Mouse (Mus musculus): ENCODE data around the gene Bricd5. TPM values are rescaled to one million over a fixed set of nuclear protein-coding genes. Genes with fewer than 3 reads are reported as not detected.

The Bricd5 gene
- total and polyA plus RNA-seq, 2 experiments, result 0.67 TPM; not detected in 1

GRCm38 (mm10) chr17:24514270-24515257 lies 40.9 kb downstream of the Bricd5 start:
- Histone ChIP-seq H3K4me3 (ENCODE audit: insufficient read depth, low read depth, low read length) (peak overlapping the region; percentile 11; the same call in 1 of the 2 replicates), H3K4me1 (ENCODE audit: control insufficient read depth, insufficient read depth, low read length) (no peaks in the 10 kb centered on the region), H3K27me3 (ENCODE audit: control insufficient read depth, insufficient read depth, low read length) (no peaks in the 10 kb centered on the region), H3K79me2 (ENCODE audit: control insufficient read depth, insufficient read depth, low read length) (no peaks in the 10 kb centered on the region), H3K9ac (ENCODE audit: low read depth, low read length) (0 out of 2 replicates have a peak overlapping the region, but pooled peaks have one; percentile 2), H3K27ac (replicated peaks; ENCODE audit: insufficient read depth, low read depth, low read length) (peak overlapping the region; percentile 32), H3K36me3 (ENCODE audit: control insufficient read depth, insufficient read depth, low read length) (peaks cover 15% of the 10 kb centered on the region)
- DNase-seq (ENCODE audit: extremely low read depth, low read depth, low spot score), result no peak
- WGBS, result 85% methylated on average over 24 of the region's 24 CpGs
- no peak for TF ChIP-seq POLR2A (IDR thresholded peaks at IDR 0.05; ENCODE audit: extremely low read depth, insufficient read depth, low read length)
- TF ChIP-seq CTCF (IDR thresholded peaks at IDR 0.05; ENCODE audit: low read depth, low read length), result no peak

GRCm38 (mm10) chr17:24520450-24520849 lies 46.8 kb downstream of the Bricd5 start:
- Histone ChIP-seq H3K4me1 (ENCODE audit: control insufficient read depth, insufficient read depth, low read length) (no peaks in the 10 kb centered on the region), H3K27me3 (ENCODE audit: control insufficient read depth, insufficient read depth, low read length) (no peaks in the 10 kb centered on the region), H3K79me2 (ENCODE audit: control insufficient read depth, insufficient read depth, low read length) (peaks cover 23% of the 10 kb centered on the region), H3K36me3 (ENCODE audit: control insufficient read depth, insufficient read depth, low read length) (peaks cover 7% of the 10 kb centered on the region), H3K9ac (ENCODE audit: low read depth, low read length) (no peak overlapping the region), H3K27ac (replicated peaks; ENCODE audit: insufficient read depth, low read depth, low read length) (no peak overlapping the region), H3K4me3 (ENCODE audit: insufficient read depth, low read depth, low read length) (no peak overlapping the region)
- TF ChIP-seq CTCF (IDR thresholded peaks at IDR 0.05; ENCODE audit: low read depth, low read length) (no peak), POLR2A (IDR thresholded peaks at IDR 0.05; ENCODE audit: extremely low read depth, insufficient read depth, low read length) (no peak)
- DNase-seq (ENCODE audit: extremely low read depth, low read depth, low spot score), result no peak
- WGBS, result 87% methylated on average over 4 of the region's 4 CpGs

- H3K27me3 ChIP-seq (ENCODE audit: control insufficient read depth, insufficient read depth, low read length), result no peaks in the 10 kb centered on the region
- H3K79me2 ChIP-seq (ENCODE audit: control insufficient read depth, insufficient read depth, low read length), result peaks cover 39% of the 10 kb centered on the region
- peaks cover 14% of the 10 kb centered on the region for H3K4me1 ChIP-seq (ENCODE audit: control insufficient read depth, insufficient read depth, low read length)
- no peaks in the 10 kb centered on the region for H3K36me3 ChIP-seq (ENCODE audit: control insufficient read depth, insufficient read depth, low read length)
- DNase-seq (ENCODE audit: extremely low read depth, low read depth, low spot score), result no peak
- no peak overlapping the region for H3K27ac ChIP-seq (replicated peaks; ENCODE audit: insufficient read depth, low read depth, low read length)
- WGBS, result 74% methylated on average over 2 of the region's 2 CpGs
- no peak overlapping the region for H3K9ac ChIP-seq (ENCODE audit: low read depth, low read length)
- TF ChIP-seq CTCF (IDR thresholded peaks at IDR 0.05; ENCODE audit: low read depth, low read length) (no peak), POLR2A (IDR thresholded peaks at IDR 0.05; ENCODE audit: extremely low read depth, insufficient read depth, low read length) (no peak)
- H3K4me3 ChIP-seq (ENCODE audit: insufficient read depth, low read depth, low read length), result no peak overlapping the region
Observed at GRCm38 (mm10) chr17:24524734-24525133, 51.0 kb downstream of the Bricd5 start.

Other genes starting within 250 kb of the Bricd5 start
- 3.0 and 3.5 TPM in 2 replicates for gene Ccnf, start 222.4 kb upstream of the Bricd5 start, total RNA-seq (2014; rRNA removed)
- 5.5 and 6.5 TPM in 2 replicates for gene Ccnf, start 222.4 kb upstream of the Bricd5 start, polyA plus RNA-seq (2012; rRNA removed)
- not detected in 2 replicates for gene Abca17, start 122.8 kb upstream of the Bricd5 start, total RNA-seq (2014; rRNA removed)
- 0.02 TPM in 1 of 2 replicates, not detected in the other for gene Abca17, start 122.8 kb upstream of the Bricd5 start, polyA plus RNA-seq (2012; rRNA removed)
- gene Abca3, start 121.9 kb upstream of the Bricd5 start, total RNA-seq (2014; rRNA removed), result 36.0 and 46.1 TPM in 2 replicates
- gene Abca3, start 121.9 kb upstream of the Bricd5 start, polyA plus RNA-seq (2012; rRNA removed), result 70.0 and 76.6 TPM in 2 replicates
- 17.3 and 20.7 TPM in 2 replicates for gene Rnps1, start 59.3 kb upstream of the Bricd5 start, total RNA-seq (2014; rRNA removed)
- gene Rnps1, start 59.3 kb upstream of the Bricd5 start, polyA plus RNA-seq (2012; rRNA removed), result 32.7 and 37.6 TPM in 2 replicates
- 176 and 218 TPM in 2 replicates for gene Eci1, start 47.2 kb upstream of the Bricd5 start, total RNA-seq (2014; rRNA removed)
- gene Eci1, start 47.2 kb upstream of the Bricd5 start, polyA plus RNA-seq (2012; rRNA removed), result 249 and 286 TPM in 2 replicates
- gene Dnase1l2, start 30.8 kb upstream of the Bricd5 start, total RNA-seq (2014; rRNA removed), result 0.74 and 1.2 TPM in 2 replicates
- 1.7 and 2.4 TPM in 2 replicates for gene Dnase1l2, start 30.8 kb upstream of the Bricd5 start, polyA plus RNA-seq (2012; rRNA removed)
- 5.6 and 6.7 TPM in 2 replicates for gene E4f1, start 3.6 kb upstream of the Bricd5 start, total RNA-seq (2014; rRNA removed)
- gene E4f1, start 3.6 kb upstream of the Bricd5 start, polyA plus RNA-seq (2012; rRNA removed), result 21.6 and 33.3 TPM in 2 replicates
- 9.2 and 11.9 TPM in 2 replicates for gene Pgp, start 3.5 kb upstream of the Bricd5 start, total RNA-seq (2014; rRNA removed)
- gene Pgp, start 3.5 kb upstream of the Bricd5 start, polyA plus RNA-seq (2012; rRNA removed), result 25.8 and 26.6 TPM in 2 replicates
- 3.5 and 3.9 TPM in 2 replicates for gene Mlst8, start 5.2 kb downstream of the Bricd5 start, total RNA-seq (2014; rRNA removed)
- 12.9 and 16.7 TPM in 2 replicates for gene Mlst8, start 5.2 kb downstream of the Bricd5 start, polyA plus RNA-seq (2012; rRNA removed)
- gene Caskin1, start 14.7 kb downstream of the Bricd5 start, total RNA-seq (2014; rRNA removed), result under 0.01 and 0.18 TPM in 2 replicates
- 0.18 and 0.26 TPM in 2 replicates for gene Caskin1, start 14.7 kb downstream of the Bricd5 start, polyA plus RNA-seq (2012; rRNA removed)
- 13.4 and 14.4 TPM in 2 replicates for gene Traf7, start 54.1 kb downstream of the Bricd5 start, total RNA-seq (2014; rRNA removed)
- gene Traf7, start 54.1 kb downstream of the Bricd5 start, polyA plus RNA-seq (2012; rRNA removed), result 25.3 and 47.5 TPM in 2 replicates
- gene Rab26, start 60.3 kb downstream of the Bricd5 start, total RNA-seq (2014; rRNA removed), result 0.13 and 0.37 TPM in 2 replicates
- 0.15 and 0.40 TPM in 2 replicates for gene Rab26, start 60.3 kb downstream of the Bricd5 start, polyA plus RNA-seq (2012; rRNA removed)
- gene Pkd1, start 76.0 kb downstream of the Bricd5 start, total RNA-seq (2014; rRNA removed), result 9.9 and 11.4 TPM in 2 replicates
- gene Pkd1, start 76.0 kb downstream of the Bricd5 start, polyA plus RNA-seq (2012; rRNA removed), result 14.7 and 17.4 TPM in 2 replicates
- gene Tsc2, start 158.7 kb downstream of the Bricd5 start, total RNA-seq (2014; rRNA removed), result 19.5 and 27.9 TPM in 2 replicates
- gene Tsc2, start 158.7 kb downstream of the Bricd5 start, polyA plus RNA-seq (2012; rRNA removed), result 63.4 and 79.3 TPM in 2 replicates
- gene Nthl1, start 158.8 kb downstream of the Bricd5 start, total RNA-seq (2014; rRNA removed), result 8.1 and 9.7 TPM in 2 replicates
- gene Nthl1, start 158.8 kb downstream of the Bricd5 start, polyA plus RNA-seq (2012; rRNA removed), result 11.3 and 11.5 TPM in 2 replicates
- 8.8 and 13.6 TPM in 2 replicates for gene Slc9a3r2, start 176.4 kb downstream of the Bricd5 start, total RNA-seq (2014; rRNA removed)
- gene Slc9a3r2, start 176.4 kb downstream of the Bricd5 start, polyA plus RNA-seq (2012; rRNA removed), result 24.9 and 31.5 TPM in 2 replicates
- not detected in 2 replicates for gene Npw, start 184.6 kb downstream of the Bricd5 start, total RNA-seq (2014; rRNA removed)
- gene Npw, start 184.6 kb downstream of the Bricd5 start, polyA plus RNA-seq (2012; rRNA removed), result not detected in 2 replicates
- 11.1 and 16.0 TPM in 2 replicates for gene Zfp598, start 195.8 kb downstream of the Bricd5 start, total RNA-seq (2014; rRNA removed)
- gene Zfp598, start 195.8 kb downstream of the Bricd5 start, polyA plus RNA-seq (2012; rRNA removed), result 67.8 and 106 TPM in 2 replicates
- 0.09 and 0.13 TPM in 2 replicates for gene Syngr3, start 216.1 kb downstream of the Bricd5 start, total RNA-seq (2014; rRNA removed)
- 0.10 TPM in 2 replicates for gene Syngr3, start 216.1 kb downstream of the Bricd5 start, polyA plus RNA-seq (2012; rRNA removed)
- 32.6 and 38.2 TPM in 2 replicates for gene Gfer, start 222.3 kb downstream of the Bricd5 start, total RNA-seq (2014; rRNA removed)
- 49.8 and 51.9 TPM in 2 replicates for gene Gfer, start 222.3 kb downstream of the Bricd5 start, polyA plus RNA-seq (2012; rRNA removed)
- gene Noxo1, start 222.3 kb downstream of the Bricd5 start, total RNA-seq (2014; rRNA removed), result 0.37 and 0.40 TPM in 2 replicates
- 2.7 TPM in 2 replicates for gene Noxo1, start 222.3 kb downstream of the Bricd5 start, polyA plus RNA-seq (2012; rRNA removed)
- 14.2 and 17.8 TPM in 2 replicates for gene Tbl3, start 233.8 kb downstream of the Bricd5 start, total RNA-seq (2014; rRNA removed)
- gene Tbl3, start 233.8 kb downstream of the Bricd5 start, polyA plus RNA-seq (2012; rRNA removed), result 29.4 and 37.9 TPM in 2 replicates
- gene Rnf151, start 244.2 kb downstream of the Bricd5 start, total RNA-seq (2014; rRNA removed), result not detected in 2 replicates
- 0.19 TPM in 1 of 2 replicates, not detected in the other for gene Rnf151, start 244.2 kb downstream of the Bricd5 start, polyA plus RNA-seq (2012; rRNA removed)
- gene Rps2, start 244.2 kb downstream of the Bricd5 start, total RNA-seq (2014; rRNA removed), result 802 and 1,081 TPM in 2 replicates
- gene Rps2, start 244.2 kb downstream of the Bricd5 start, polyA plus RNA-seq (2012; rRNA removed), result 2,199 and 2,424 TPM in 2 replicates